Mouse (Mus musculus) MEL (cell line): ENCODE data around the gene Ppp2r2d.

Experiments used
- BHLHE40 ChIP-seq: IDR thresholded peaks from 2 replicates; pipeline ENCODE4 v1.6.1; 2012; ENCODE audit warnings: low read depth, mild to moderate bottlenecking, inconsistent platforms, low read length, improper control_type of control experiment, borderline replicate concordance
- CTCF ChIP-seq, 3 experiments: IDR thresholded peaks in 2 of 3; conservative IDR thresholded peaks in 1 of 3; 2 replicates each; pipeline ENCODE4 v1.5.1; 2011 to 2012; ENCODE audit warnings: low read length in 3 of 3, low read depth in 2 of 3, mild to moderate bottlenecking in 2 of 3, improper control_type of control experiment in 1 of 3, inconsistent platforms in 1 of 3, mixed read lengths in 1 of 3, moderate library complexity in 1 of 3; ENCODE audit not compliant: control insufficient read depth in 1 of 3, insufficient read depth in 1 of 3, poor library complexity in 1 of 3, severe bottlenecking in 1 of 3
- EP300 ChIP-seq, 2 experiments: IDR thresholded peaks; 2 replicates each; pipeline ENCODE4 v1.6.1; 2011; ENCODE audit warnings: improper control_type of control experiment in 2 of 2, low read length in 2 of 2, low read depth in 1 of 2, mild to moderate bottlenecking in 1 of 2
- GABPA ChIP-seq: IDR thresholded peaks from 2 replicates; pipeline ENCODE4 v1.6.1; 2012; ENCODE audit warnings: low read depth, mild to moderate bottlenecking, inconsistent platforms, low read length, improper control_type of control experiment, moderate library complexity
- GATA1 ChIP-seq: IDR thresholded peaks from 2 replicates; pipeline ENCODE4 v1.6.1; 2011; ENCODE audit warnings: low read depth, low read length, improper control_type of control experiment
- JUND ChIP-seq: IDR thresholded peaks from 2 replicates; pipeline ENCODE4 v1.6.1; 2011; ENCODE audit warnings: low read depth, mild to moderate bottlenecking, improper control_type of control experiment, low read length
- KAT2A ChIP-seq: conservative IDR thresholded peaks from 2 replicates; pipeline ENCODE4 v1.6.1; 2012; ENCODE audit warnings: low read depth, low read length, improper control_type of control experiment, inconsistent platforms
- MYB ChIP-seq: IDR thresholded peaks from 2 replicates; pipeline ENCODE4 v1.6.1; 2011; ENCODE audit warnings: mild to moderate bottlenecking, low read depth, low read length, improper control_type of control experiment
- POLR2A ChIP-seq, 2 experiments: IDR thresholded peaks; 2 replicates each; pipeline ENCODE4 v1.6.1; 2011 to 2012; ENCODE audit warnings: low read length in 2 of 2, mild to moderate bottlenecking in 2 of 2, control low read depth in 1 of 2, improper control_type of control experiment in 1 of 2, low read depth in 1 of 2, moderate library complexity in 1 of 2; ENCODE audit not compliant: control insufficient read depth in 1 of 2, insufficient read depth in 1 of 2, poor library complexity in 1 of 2
- SIN3A ChIP-seq: IDR thresholded peaks from 2 replicates; pipeline ENCODE4 v1.6.1; 2012; ENCODE audit warnings: low read length, improper control_type of control experiment, inconsistent platforms
- TAL1 ChIP-seq: IDR thresholded peaks from 2 replicates; pipeline ENCODE4 v1.6.1; 2012; ENCODE audit warnings: mild to moderate bottlenecking, inconsistent platforms, low read length, moderate library complexity, mixed read lengths
- TBP ChIP-seq: IDR thresholded peaks from 2 replicates; pipeline ENCODE4 v1.8.0; 2011; ENCODE audit warnings: low read depth, low read length, improper control_type of control experiment
- ZMIZ1 ChIP-seq: IDR thresholded peaks from 2 replicates; pipeline ENCODE4 v1.6.1; 2012; ENCODE audit warnings: low read depth, mild to moderate bottlenecking, inconsistent platforms, low read length, improper control_type of control experiment, moderate library complexity
- ZNF384 ChIP-seq: IDR thresholded peaks from 2 replicates; pipeline ENCODE4 v1.6.1; 2012; ENCODE audit warnings: low read depth, mild to moderate bottlenecking, inconsistent platforms, low read length, improper control_type of control experiment

GRCm38 (mm10) chr7:138807146-138807545 is 38.7 kb upstream of the Ppp2r2d start:
- TF ChIP-seq GABPA, result no peak
- no peak for TF ChIP-seq POLR2A (IDR thresholded peaks at IDR 0.05; ENCODE audit: control insufficient read depth in 1 of 2, insufficient read depth in 1 of 2, low read depth in 1 of 2, low read length in 2 of 2, poor library complexity in 1 of 2)
- TF ChIP-seq CTCF (IDR thresholded peaks at IDR 0.05 in 2 of 3, conservative IDR thresholded peaks at IDR 0.05 in 1 of 3; ENCODE audit: control insufficient read depth in 1 of 3, insufficient read depth in 1 of 3, low read depth in 2 of 3, low read length in 3 of 3, poor library complexity in 1 of 3, severe bottlenecking in 1 of 3), result no peak
- TF ChIP-seq BHLHE40, result no peak
- TF ChIP-seq KAT2A, result no peak
- TF ChIP-seq TBP, result no peak
- no peak for TF ChIP-seq GATA1
- no peak for TF ChIP-seq MYB
- no peak for TF ChIP-seq ZNF384
- TF ChIP-seq SIN3A, result no peak
- no peak for TF ChIP-seq ZMIZ1
- TF ChIP-seq JUND, result no peak
- TF ChIP-seq EP300 (IDR thresholded peaks at IDR 0.05; ENCODE audit: low read depth in 1 of 2, low read length in 2 of 2), result no peak
- TF ChIP-seq TAL1, result no peak
